Mouse (Mus musculus): ENCODE results near the gene Olfr598. TPM values are rescaled to one million over a fixed set of nuclear protein-coding genes. Genes with fewer than 3 reads are reported as not detected.
"Not testable (repeated sequence)": the region's sequence is repeated elsewhere in the genome, so short reads cannot be mapped to it uniquely, and the experiment has no call there.

The Olfr598 gene
- total RNA-seq (2021) = not detected
- long read RNA-seq, experiment 1 = 0 reads
- long read RNA-seq, experiment 2 = 0 reads

DNA sequence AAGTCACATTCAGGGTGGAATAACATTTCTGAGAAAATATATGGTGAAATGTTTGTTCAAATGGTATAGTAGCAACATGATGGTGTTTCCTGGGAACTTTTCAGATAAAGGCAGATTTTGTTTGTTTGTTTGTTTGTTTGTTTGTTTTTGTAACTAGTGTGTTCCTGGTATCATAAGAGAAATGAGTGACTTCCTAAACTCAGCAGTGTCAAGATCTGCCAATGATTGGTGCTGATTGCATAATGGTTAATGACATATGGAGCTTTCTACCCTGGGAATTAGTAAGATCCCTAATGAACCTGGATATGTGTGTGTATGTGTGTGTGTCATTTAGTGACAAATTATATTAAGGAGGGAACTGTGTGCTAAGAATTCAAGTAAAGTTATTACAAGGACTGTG is at the start of gene Olfr598:
Gene Olfr598, plus strand, starts transcription at position 301 of the 400 bp plus-strand sequence.
- DNase-seq = no peak

DNA sequence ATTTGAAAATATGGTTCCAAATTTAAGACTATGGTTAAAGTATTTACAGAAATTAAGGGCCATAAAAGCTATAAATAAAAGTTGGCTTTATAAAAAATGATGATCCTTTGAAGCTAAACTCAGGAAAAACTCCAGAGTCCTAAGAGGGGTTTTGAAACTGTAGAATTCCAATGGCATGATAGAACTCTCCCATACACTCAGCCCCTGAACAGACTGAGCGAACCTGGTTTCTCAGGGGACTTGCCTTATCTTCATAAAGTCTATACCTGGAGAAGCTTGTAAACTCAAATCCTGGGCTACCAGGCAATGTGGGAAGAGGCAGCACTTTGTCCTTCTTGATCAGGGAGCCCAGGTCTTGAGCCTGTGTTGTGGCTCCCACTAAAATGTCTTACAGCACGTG is 18.0 kb upstream of the Olfr598 start, which contains the start of gene Olfr596:
Gene Olfr596, plus strand, starts transcription at position 301 of the 400 bp plus-strand sequence.
- DNase-seq = not testable (repeated sequence)

GRCm38 (mm10) chr7:103316015-103316414 is 7.4 kb upstream of the Olfr598 start, which contains the start of gene Olfr597:
Olfr597 (plus strand) TSS chr7:103316315.
- DNase-seq = not testable (repeated sequence)

- no peak for DNase-seq
These were observed 12.2 kb downstream of the Olfr598 start, which contains the start of gene Olfr599 for GRCm38 (mm10) chr7:103335617-103336016. Olfr599 (plus strand) TSS chr7:103335917.

DNA sequence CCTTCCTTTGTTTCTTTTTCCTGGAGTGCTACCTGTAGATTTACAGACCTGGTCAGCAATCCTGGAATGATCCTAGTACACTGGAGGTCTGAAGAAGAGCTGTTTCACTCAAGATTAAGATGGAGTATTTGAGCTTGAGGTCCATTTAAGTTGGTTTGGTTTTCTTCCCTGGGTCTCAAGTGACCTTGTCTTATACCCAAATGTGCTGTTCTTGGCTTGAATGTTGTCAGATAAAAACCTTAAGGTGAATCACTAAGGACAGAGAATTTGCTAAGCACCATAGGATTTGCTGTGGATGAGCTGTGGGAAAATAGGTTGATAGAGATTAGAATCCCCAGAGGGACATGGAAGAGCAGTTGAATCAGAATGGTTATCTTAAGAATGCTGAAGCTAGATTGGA is 26.2 kb downstream of the Olfr598 start, which contains the start of gene Olfr600:
Gene Olfr600, minus strand, starts transcription at position 101 of the 400 bp plus-strand sequence.
- DNase-seq = no peak

DNA sequence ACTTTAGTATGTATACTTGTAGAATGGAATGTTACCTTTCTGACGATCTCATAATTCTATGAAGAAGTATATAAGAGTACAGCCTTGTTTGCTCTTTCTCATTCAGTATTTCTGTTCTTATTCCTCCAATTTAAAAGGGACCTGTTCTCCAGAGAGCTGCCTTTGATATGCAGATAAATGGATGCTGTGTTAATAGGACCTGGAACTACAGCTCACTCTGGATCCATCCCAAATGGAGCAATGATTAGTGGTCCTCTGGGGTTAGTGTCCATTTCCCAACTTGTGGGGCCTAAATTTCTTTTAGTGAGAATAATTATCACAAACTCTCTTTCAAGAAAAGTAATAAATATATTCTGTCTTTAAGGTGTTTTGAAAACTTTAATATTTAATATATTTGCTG is 39.2 kb downstream of the Olfr598 start, which contains the start of gene Olfr601:
Gene Olfr601, minus strand, starts transcription at position 101 of the 400 bp plus-strand sequence.
- no peak for DNase-seq

Other genes with a start within 250 kb of the Olfr598 start
- gene Olfr584, start 241.7 kb upstream of the Olfr598 start, total RNA-seq (2021) = not detected
- gene Olfr585, start 225.8 kb upstream of the Olfr598 start, total RNA-seq (2021) = not detected
- not detected for gene Olfr586, start 197.9 kb upstream of the Olfr598 start, total RNA-seq (2021)
- not detected for gene Olfr588-ps1, start 182.7 kb upstream of the Olfr598 start, total RNA-seq (2021)
- gene Olfr589, start 167.2 kb upstream of the Olfr598 start, total RNA-seq (2021) = not detected
- gene Olfr591, start 145.2 kb upstream of the Olfr598 start, total RNA-seq (2021) = not detected
- not detected for gene Olfr592, start 138.8 kb upstream of the Olfr598 start, total RNA-seq (2021)
- not detected for gene Olfr593, start 111.7 kb upstream of the Olfr598 start, total RNA-seq (2021)
- gene Olfr594, start 106.6 kb upstream of the Olfr598 start, total RNA-seq (2021) = not detected
- not detected for gene Usp17ld, start 71.1 kb upstream of the Olfr598 start, total RNA-seq (2021)
- gene Olfr596, start 17.9 kb upstream of the Olfr598 start, total RNA-seq (2021) = not detected
- not detected for gene Olfr597, start 7.3 kb upstream of the Olfr598 start, total RNA-seq (2021)
- gene Olfr599, start 12.3 kb downstream of the Olfr598 start, total RNA-seq (2021) = not detected
- gene Olfr600, start 26.1 kb downstream of the Olfr598 start, total RNA-seq (2021) = not detected
- gene Olfr601, start 39.1 kb downstream of the Olfr598 start, total RNA-seq (2021) = not detected
- not detected for gene Olfr603, start 62.6 kb downstream of the Olfr598 start, total RNA-seq (2021)
- gene Usp17lc, start 91.5 kb downstream of the Olfr598 start, total RNA-seq (2021) = not detected
- gene Olfr605, start 121.9 kb downstream of the Olfr598 start, total RNA-seq (2021) = not detected
- not detected for gene Olfr606, start 125.5 kb downstream of the Olfr598 start, total RNA-seq (2021)
- not detected for gene Olfr607, start 140.6 kb downstream of the Olfr598 start, total RNA-seq (2021)
- gene Olfr608, start 146.3 kb downstream of the Olfr598 start, total RNA-seq (2021) = not detected
- not detected for gene Olfr609, start 174.5 kb downstream of the Olfr598 start, total RNA-seq (2021)
- gene Olfr610, start 188.6 kb downstream of the Olfr598 start, total RNA-seq (2021) = not detected
- not detected for gene Olfr611, start 197.3 kb downstream of the Olfr598 start, total RNA-seq (2021)
- gene Olfr612, start 219.1 kb downstream of the Olfr598 start, total RNA-seq (2021) = not detected
- gene Olfr613, start 224.5 kb downstream of the Olfr598 start, total RNA-seq (2021) = not detected
- gene Olfr615, start 232.5 kb downstream of the Olfr598 start, total RNA-seq (2021) = not detected
- not detected for gene Olfr616, start 245.6 kb downstream of the Olfr598 start, total RNA-seq (2021)
- gene Olfr617, start 249.5 kb downstream of the Olfr598 start, total RNA-seq (2021) = not detected

Data from heart, adult 18-20 months (tissue).